Mouse (Mus musculus): Measurements from ENCODE around the gene Brd3os.

Gene Brd3os

DNA sequence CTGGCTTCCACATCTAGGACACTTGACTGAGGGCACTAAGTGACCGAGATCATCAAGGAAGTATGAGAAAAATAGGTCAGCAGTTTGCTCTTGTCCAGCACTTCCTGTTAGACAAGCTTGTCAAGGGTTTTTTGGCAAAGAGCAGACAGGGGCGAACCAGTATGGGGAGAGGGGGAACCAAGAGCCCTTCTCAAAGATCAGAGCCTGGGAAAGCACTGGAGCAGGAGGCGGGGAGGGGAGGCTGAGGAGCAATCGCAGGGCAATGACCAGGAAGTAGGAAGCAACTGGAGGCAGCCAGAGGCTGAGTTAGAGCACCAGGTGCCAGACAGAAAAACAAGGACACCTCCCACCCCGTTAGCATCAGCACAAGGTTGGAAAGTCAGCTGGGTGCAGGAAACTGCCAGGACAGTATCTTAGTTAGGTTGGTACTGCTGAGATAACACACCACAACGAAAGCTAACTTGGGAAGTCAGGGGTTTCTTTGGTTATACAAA lies 23.5 kb upstream of the Brd3os start:
- CTCF ChIA-PET = no interaction called here

DNA sequence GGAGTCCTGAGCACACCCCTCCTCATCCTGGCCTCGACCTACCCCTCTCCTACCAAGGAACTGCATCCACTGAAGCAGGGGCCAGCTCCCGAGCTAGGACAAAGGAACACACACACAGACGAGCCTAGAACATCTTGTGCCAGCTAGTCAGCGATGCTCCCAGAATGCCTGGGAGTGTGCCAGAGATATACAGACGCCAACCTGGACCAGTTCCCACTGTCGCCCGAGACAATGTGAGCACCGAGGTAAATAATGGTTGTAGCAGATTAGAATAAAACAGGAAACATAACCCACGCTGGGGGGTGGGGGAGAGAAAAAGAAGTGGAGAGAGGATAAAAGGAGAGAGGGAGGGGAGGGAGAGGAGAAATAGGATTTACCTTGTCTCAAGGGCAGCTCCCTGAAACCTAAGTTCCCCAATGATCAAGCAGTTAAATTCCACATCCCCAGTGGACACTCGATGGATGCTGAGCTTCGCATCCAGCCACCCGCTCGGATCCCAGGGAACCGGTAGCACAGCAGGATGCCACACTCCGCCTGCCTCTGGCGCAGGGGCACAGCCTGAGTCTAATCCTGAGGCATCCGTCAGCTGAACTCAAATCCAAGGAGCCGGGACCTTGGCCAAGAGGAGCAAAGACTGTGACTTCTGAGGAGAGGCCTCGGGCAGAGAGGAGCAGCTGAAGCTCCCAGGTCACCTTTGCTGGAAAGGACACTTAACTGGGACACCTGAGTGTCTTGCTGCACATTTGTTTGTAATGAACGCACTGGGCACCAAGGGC lies 20.6 kb upstream of the Brd3os start:
- CTCF ChIA-PET = interaction anchor here (0.6 kb wide), 1 partner anchor 355 kb away, joined by 3 read pairs; no protein-coding TSS in a partner anchor

DNA sequence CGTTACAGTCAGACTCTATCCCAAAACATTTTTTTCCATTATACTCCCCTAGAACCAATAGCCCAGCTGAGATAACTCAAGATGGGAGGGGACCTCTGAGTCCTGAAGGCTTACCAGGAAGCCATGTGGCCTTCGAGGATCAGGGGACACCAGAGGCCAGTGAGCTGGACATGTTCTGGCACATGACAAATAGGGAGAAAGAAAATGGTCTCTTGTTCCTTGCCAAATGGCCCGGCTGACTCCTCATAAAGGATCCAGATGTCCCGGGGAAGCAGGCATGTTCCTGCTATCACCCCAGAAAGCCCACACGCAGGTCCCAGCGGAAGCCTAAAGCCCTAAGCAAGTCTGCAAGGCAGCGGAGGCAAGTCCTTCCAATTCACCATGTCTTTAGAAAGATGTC lies 18.5 kb upstream of the Brd3os start:
- CTCF ChIA-PET = interaction anchor here (0.6 kb wide), 1 partner anchor 103 kb away, joined by 10 read pairs; no protein-coding TSS in a partner anchor

DNA sequence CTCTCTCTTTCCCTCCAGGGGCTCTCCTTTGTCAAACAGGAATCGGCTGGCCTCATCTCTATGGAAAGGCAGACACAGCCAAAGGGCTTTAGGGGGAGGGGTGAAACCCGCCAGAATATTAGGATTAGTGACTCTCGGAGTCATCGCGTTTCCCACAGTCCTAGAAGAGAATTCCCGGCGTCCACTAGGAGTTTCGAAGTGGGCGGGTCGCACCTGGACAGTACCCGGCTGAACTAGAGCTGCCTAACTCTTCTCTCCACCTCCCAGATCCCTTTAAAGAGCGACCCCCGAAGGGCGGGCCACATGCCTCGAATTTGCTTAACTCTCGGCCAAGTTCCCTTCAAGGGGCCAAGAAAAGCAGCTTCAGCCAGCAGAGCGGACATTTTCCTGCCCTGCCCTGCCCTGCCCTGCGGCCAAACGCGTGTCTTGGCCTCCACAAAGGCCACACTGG lies 16.9 kb upstream of the Brd3os start:
- CTCF ChIA-PET = interaction anchor here (0.6 to 1.4 kb wide), 3 partner anchors 15 to 128 kb away, joined by 3 to 6 read pairs (median 3); no protein-coding TSS in a partner anchor

- CTCF ChIA-PET = interaction anchor here (0.6 to 1.4 kb wide), 2 partner anchors 15 to 44 kb away, joined by 3 to 6 read pairs; no protein-coding TSS in a partner anchor
These were observed 16.2 kb upstream of the Brd3os start for GRCm38 (mm10) chr2:27425751-27426405.

- CTCF ChIA-PET = interaction anchor here (1.3 to 2.1 kb wide), 4 partner anchors 14 to 133 kb away, joined by 3 to 9 read pairs (median 6); no protein-coding TSS in a partner anchor
These were observed 15.7 kb upstream of the Brd3os start for GRCm38 (mm10) chr2:27426406-27426854.

DNA sequence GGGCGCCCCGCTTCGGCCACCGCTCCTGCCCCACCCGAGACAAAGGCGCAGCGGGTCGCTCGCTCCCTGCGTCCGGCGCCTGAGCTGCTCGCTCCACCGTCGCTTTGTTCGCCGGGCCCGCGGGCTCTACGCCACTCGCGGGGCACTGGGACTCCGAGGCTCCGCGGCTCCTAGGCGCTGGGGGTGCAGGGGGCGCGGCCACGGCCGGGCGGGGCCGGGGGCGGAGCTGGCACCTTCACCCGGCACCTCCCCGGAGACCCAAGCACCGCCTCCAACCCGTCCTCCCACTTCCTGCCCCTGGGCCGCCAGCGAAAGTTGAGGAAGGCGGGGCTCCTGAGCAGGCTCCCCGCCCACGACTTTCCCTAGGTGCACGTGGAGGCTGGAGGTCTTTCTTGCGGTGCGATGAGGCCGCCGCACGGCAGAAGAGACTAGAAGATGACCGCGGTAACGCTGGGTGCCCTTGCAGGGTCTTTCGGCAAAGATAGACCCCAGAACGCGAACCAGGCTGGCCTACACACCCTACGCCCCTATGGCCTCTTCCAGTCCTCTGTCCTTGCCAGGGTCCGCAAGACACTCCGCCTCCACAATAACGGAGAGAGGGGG lies 15.2 kb upstream of the Brd3os start, which contains the start of gene Vav2:
Vav2 (minus strand) TSS at position 179 of the 603 bp plus-strand sequence.
- CTCF ChIA-PET = interaction anchor here (1.3 to 2.1 kb wide), 5 partner anchors 14 to 133 kb away, joined by 3 to 9 read pairs (median 6); no protein-coding TSS in a partner anchor

GRCm38 (mm10) chr2:27428071-27428470 lies 14.1 kb upstream of the Brd3os start:
- CTCF ChIA-PET = interaction anchor here (0.7 to 2.2 kb wide), 8 partner anchors 14 to 147 kb away, joined by 3 to 9 read pairs (median 6); partner anchors contain the start of gene Brd3os

DNA sequence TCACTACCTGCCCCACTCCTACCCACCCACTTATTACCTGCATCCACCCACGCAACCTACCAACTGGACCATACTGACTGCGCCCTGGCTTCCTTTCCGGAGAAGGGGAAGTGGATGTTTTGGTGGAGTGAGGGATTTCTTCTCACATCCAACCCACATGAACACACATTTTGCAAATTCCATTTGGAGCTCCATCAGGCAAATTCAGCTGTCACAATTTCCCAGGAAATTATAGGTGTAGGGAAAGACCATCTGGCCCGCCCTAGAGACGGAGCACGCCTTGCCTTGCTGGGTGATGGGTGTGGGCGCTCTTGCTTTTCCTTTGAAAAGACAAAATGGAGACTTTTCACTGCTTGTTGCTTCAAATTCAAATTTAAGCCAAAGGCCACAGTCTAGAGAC lies 11.5 kb upstream of the Brd3os start:
- CTCF ChIA-PET = no interaction called here

- CTCF ChIA-PET = no interaction called here
These were observed 9.5 kb upstream of the Brd3os start for GRCm38 (mm10) chr2:27432599-27432998.

DNA sequence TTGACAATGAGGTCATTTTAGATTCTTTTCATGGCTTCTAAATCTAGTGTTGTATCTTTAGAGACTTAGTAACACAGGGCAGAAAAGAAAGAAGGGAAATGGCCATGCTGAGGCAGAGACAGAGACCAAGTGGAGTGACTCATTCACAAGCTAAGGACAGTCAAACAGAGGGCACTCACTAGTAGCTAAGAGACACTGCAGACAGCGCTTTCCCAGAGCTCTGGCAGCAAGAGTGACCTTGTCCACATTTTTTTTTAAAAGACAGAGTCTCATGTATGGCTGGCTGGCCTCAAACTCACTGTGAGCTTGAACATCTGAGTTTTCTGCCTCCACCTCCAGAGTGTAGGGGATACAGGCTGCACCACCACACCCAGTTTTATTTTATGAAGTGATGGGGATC lies 4.2 kb upstream of the Brd3os start:
- CTCF ChIA-PET = interaction anchor here (0.6 kb wide), 1 partner anchor 37 kb away, joined by 3 read pairs; no protein-coding TSS in a partner anchor

GRCm38 (mm10) chr2:27438281-27438680 lies 3.8 kb upstream of the Brd3os start:
- CTCF ChIA-PET = interaction anchor here (0.6 kb wide), 1 partner anchor 36 kb away, joined by 3 read pairs; no protein-coding TSS in a partner anchor

GRCm38 (mm10) chr2:27442708-27443449 lies 755 bp downstream of the Brd3os start:
- CTCF ChIA-PET = interaction anchor here (0.8 kb wide), 1 partner anchor 15 kb away, joined by 7 read pairs; no protein-coding TSS in a partner anchor

DNA sequence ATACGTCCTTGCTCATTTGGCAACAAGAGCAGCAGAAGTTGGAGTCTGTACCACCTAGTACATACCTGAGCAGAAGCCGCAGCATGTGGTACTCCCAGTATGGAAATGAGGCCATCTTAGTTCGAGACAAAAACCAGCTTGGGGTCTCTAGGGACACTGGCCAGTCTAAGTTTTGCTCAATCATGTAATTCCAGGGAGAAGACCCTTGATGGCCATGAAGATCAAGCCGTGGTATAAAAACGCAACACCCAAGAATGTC lies 1.3 kb downstream of the Brd3os start:
- CTCF ChIA-PET = no interaction called here

GRCm38 (mm10) chr2:27445910-27446309 lies 3.8 kb downstream of the Brd3os start:
- CTCF ChIA-PET = no interaction called here

DNA sequence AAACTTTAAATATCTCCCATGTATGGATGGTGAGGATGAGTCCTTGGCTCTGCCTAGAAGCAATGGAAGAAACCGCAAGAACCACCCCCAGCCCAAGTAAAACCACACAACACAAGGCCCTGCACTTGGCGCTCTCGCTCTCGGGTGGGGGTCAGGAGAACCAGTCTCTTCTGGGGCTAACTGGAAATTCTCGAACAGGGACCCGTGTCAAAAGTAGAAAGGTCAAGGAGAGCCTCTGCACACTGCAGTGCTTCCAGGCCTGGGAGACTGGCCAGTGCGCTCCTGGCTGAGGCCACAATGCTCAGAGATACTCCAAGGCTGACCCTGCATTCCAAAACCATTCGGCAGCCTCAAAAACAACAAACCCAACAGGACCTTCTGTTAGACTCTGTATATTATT lies 4.7 kb downstream of the Brd3os start:
- CTCF ChIA-PET = interaction anchor here (0.7 kb wide), 1 partner anchor 363 kb away, joined by 3 read pairs; no protein-coding TSS in a partner anchor

DNA sequence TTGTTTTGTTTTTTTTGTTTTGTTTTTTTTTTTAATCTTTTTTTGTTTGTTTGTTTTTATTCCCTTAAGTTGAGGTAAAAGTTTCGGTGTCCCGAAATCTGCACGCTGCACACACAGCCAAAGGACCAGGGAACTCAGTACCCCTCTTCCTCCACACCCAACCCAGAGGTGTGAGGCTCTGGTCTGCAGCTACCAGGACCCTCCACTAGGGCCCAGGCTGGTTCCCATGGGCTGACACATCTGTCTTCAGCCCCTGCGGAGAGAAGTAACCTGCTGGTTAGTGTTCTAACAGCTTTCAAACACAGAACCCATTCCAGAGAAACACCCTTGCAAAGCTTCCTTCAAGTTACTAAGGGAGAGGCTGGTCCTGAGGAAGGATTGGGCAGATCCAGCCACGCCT lies 5.7 kb downstream of the Brd3os start:
- CTCF ChIA-PET = no interaction called here

DNA sequence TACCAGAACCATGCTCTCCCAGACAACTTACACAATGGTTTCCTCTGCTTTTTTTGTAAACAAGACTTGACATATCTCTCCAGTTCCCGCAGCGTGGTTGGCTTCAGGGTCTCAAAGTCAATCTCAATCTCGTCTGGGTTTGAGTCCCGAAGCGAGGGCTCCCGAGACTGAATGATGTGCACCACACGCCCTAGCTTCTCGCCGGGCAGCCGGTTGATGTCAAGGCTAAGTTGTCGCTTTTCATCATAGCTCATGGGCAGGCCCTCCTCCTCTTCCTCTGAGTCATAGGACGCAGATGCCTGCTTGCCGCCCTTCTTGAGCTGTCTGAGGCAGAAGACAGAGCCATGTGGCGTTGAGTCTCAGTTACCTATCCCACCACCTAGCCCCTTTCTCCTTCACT lies 8.1 kb downstream of the Brd3os start:
- CTCF ChIA-PET = no interaction called here

DNA sequence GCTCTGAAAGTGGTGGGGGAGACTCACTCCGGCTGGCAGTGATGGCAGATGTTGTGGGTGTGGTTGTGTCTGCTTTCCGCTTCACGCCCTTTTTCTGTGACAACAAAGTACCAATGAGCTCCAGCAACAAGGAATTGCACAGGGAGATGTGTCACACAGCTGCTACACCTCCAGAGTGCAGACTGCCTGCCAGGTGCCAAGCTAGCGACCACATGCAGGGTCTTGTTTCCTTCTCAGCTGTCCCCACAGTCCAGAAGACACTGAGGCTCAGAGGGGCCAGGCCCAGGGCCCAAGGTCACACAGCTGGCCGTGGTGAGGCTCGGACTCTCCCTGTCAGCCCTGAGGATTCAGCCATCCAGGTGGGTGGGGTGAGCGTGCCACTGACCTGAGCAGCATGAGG lies 17.6 kb downstream of the Brd3os start:
- CTCF ChIA-PET = no interaction called here

DNA sequence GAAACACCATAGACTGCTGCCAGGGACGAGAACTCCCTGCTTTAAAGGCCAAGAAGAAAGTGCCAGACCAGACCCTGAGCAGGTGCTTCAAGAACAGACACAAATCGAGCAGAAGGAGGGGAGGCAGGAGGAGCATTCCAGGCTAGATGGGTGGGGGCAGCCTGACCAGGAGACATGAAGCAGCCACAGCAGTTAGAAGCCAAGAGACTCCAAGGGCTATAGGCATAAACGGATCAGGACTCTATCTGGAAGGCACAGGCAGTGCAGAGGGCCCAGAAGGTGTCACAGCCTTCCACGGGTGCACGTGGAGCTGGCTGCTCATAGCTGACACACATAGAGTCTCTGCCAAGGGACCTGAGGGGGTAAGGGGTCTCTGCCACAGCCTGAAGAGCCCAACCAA lies 18.0 kb downstream of the Brd3os start:
- CTCF ChIA-PET = no interaction called here

GRCm38 (mm10) chr2:27460651-27461050 lies 18.5 kb downstream of the Brd3os start:
- CTCF ChIA-PET = no interaction called here

Data from spleen, embryonic (tissue).